Mouse (Mus musculus) intestine, embryonic 16.5 days (tissue): ENCODE results near the gene Psmb11. TPM values are rescaled to one million over a fixed set of nuclear protein-coding genes. Genes with fewer than 3 reads are reported as not detected.

Source experiments
- ATAC-seq: fragments of 200-750 bp; cut with Nextera tagmentation; 2 replicates; pipeline ENCODE4 v1.8.0; 2017; ENCODE audit warnings: moderate TSS enrichment, moderate library complexity
- H3K27ac ChIP-seq: fragments of 300-500 bp; sonication (generic); 2 replicates; pipeline ENCODE4 v1.5.1; 2014; ENCODE audit warnings: mild to moderate bottlenecking, low read length
- H3K27me3 ChIP-seq: fragments of 300-500 bp; sonication (generic); replicated peaks from 2 replicates; pipeline ENCODE4 v1.6.1; 2014; ENCODE audit warnings: low read length, control low read depth, mixed read lengths; ENCODE audit not compliant: control insufficient read depth, insufficient read depth
- H3K36me3 ChIP-seq: fragments of 300-500 bp; sonication (generic); 2 replicates; pipeline ENCODE4 v1.6.1; 2014; ENCODE audit warnings: low read length, control low read depth; ENCODE audit not compliant: control insufficient read depth, insufficient read depth
- H3K4me1 ChIP-seq: fragments of 300-500 bp; sonication (generic); 2 replicates; pipeline ENCODE4 v1.6.1; 2014; ENCODE audit warnings: low read length, control low read depth, mixed read lengths; ENCODE audit not compliant: control insufficient read depth, insufficient read depth
- H3K4me2 ChIP-seq: fragments of 300-500 bp; sonication (generic); 2 replicates; pipeline ENCODE4 v1.6.1; 2014; ENCODE audit warnings: low read depth, low read length, control low read depth
- H3K4me3 ChIP-seq: fragments of 300-500 bp; sonication (generic); 2 replicates; pipeline ENCODE4 v1.5.1; 2014; ENCODE audit warnings: mild to moderate bottlenecking, low read length
- H3K9ac ChIP-seq: fragments of 300-500 bp; sonication (generic); 2 replicates; pipeline ENCODE4 v1.6.1; 2014; ENCODE audit warnings: low read depth, low read length
- H3K9me3 ChIP-seq: fragments of 300-500 bp; sonication (generic); 2 replicates; pipeline ENCODE4 v1.6.1; 2016; ENCODE audit warnings: low read length, control low read depth; ENCODE audit not compliant: control insufficient read depth
- WGBS: fragments of 180-500 bp; shearing (Covaris S2); extraction: QIAGEN DNeasy Blood & Tissue Kit; methylation state at CpG from one replicate; pipeline ENCODE4 v1.1.7; 2014; 5-methylcytosine and 5-hydroxymethylcytosine counted together
- polyA plus RNA-seq: library from polyadenylated mRNA; unstranded; fragments of >200 nt; fragmentation: Nextera tagmentation; extraction: Ambion mirVana; gene quantifications from 2 replicates; pipeline ENCODE4 v1.2.1, GENCODE M21; 2015

Psmb11 gene
- polyA plus RNA-seq, 1 experiment from 2014 or later: not detected

DNA sequence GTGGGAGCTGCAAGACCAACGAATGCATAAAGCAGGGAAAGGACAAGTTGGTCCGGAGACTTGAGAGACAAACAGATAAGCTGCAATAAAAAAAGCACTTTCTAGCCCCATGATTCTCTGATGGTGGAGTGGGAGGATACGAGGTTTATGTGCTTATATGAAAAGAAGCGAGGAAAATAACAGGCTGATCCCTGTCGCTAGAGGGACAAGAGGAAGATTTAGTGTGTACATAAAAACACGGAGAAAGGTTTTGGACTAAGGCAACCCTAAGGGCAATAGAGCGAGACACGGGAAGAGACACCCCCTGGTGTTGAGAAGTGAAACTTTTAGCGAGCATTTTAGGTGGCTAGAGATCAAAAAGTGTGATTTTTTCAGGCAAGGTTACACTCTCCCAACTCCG is 43.2 kb upstream of the Psmb11 start:
- H3K27ac ChIP-seq: peak overlapping the region; percentile 81
- under 1% methylated on average over 10 of the region's 10 CpGs for WGBS
- peak; percentile 15; the same call in 1 of the 2 replicates for ATAC-seq

DNA sequence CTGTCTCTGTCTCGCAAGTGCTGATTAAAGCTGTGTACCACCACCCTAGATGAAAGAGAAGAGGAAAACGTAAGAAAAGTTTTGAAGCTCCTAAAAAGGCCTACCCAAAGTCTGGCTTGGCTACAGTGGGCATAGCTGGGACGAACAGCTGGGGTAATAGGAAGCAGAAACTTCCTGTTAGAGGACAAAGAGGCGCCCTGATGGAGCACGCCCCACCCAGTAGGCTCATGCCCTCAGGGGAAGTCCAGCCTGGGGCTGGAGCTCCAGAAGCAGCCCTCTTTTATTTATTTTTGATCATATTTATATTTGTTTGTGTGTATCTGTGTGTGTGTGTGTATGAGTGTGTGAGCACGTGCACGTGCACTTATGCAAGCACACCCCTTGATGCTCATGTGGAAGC is 41.6 kb upstream of the Psmb11 start:
- no peak overlapping the region for H3K4me3 ChIP-seq
- 76% methylated on average over 7 of the region's 7 CpGs for WGBS
- H3K4me2 ChIP-seq: no peak overlapping the region
- peaks cover 27% of the 10 kb centered on the region for H3K4me1 ChIP-seq
- no peak for ATAC-seq
- H3K27me3 ChIP-seq: no peaks in the 10 kb centered on the region
- H3K9me3 ChIP-seq: no peaks in the 10 kb centered on the region
- H3K36me3 ChIP-seq: no peaks in the 10 kb centered on the region
- H3K27ac ChIP-seq: no peak overlapping the region
- H3K9ac ChIP-seq: no peak overlapping the region

More for the DNA sequence above, 43.2 kb upstream of the Psmb11 start:
- Histone ChIP-seq H3K36me3 (no peaks in the 10 kb centered on the region), H3K9ac (peak overlapping the region; percentile 86), H3K4me1 (peaks cover 38% of the 10 kb centered on the region), H3K27me3 (no peaks in the 10 kb centered on the region), H3K4me3 (peak overlapping the region; percentile 73), H3K4me2 (peak overlapping the region; percentile 88), H3K9me3 (no peaks in the 10 kb centered on the region)

DNA sequence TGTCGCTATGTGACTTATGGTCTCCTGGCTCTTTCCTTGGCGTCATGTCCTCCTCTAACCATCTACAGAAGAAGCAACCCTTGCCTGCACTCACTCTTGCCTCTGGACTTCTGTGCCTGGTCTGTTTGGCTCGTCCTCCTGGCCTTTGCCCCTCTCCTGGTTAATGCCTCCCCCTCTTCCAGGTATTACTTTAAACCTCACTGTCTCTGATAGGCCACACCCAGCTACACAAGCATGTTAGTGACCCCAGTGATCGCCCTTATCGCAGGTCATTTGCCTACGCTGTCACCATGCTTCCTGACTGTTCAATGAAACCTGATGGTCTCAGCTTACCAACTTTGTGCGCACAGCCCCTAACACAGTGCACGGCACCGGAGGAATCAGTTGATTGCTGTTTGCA is 38.7 kb upstream of the Psmb11 start:
- H3K36me3 ChIP-seq: no peaks in the 10 kb centered on the region
- H3K9me3 ChIP-seq: no peaks in the 10 kb centered on the region
- no peak for ATAC-seq
- H3K27ac ChIP-seq: no peak overlapping the region
- no peak overlapping the region for H3K9ac ChIP-seq
- no peak overlapping the region for H3K4me2 ChIP-seq
- H3K27me3 ChIP-seq: no peaks in the 10 kb centered on the region
- H3K4me3 ChIP-seq: no peak overlapping the region
- 80% methylated on average over 9 of the region's 9 CpGs for WGBS
- H3K4me1 ChIP-seq: peaks cover 16% of the 10 kb centered on the region

DNA sequence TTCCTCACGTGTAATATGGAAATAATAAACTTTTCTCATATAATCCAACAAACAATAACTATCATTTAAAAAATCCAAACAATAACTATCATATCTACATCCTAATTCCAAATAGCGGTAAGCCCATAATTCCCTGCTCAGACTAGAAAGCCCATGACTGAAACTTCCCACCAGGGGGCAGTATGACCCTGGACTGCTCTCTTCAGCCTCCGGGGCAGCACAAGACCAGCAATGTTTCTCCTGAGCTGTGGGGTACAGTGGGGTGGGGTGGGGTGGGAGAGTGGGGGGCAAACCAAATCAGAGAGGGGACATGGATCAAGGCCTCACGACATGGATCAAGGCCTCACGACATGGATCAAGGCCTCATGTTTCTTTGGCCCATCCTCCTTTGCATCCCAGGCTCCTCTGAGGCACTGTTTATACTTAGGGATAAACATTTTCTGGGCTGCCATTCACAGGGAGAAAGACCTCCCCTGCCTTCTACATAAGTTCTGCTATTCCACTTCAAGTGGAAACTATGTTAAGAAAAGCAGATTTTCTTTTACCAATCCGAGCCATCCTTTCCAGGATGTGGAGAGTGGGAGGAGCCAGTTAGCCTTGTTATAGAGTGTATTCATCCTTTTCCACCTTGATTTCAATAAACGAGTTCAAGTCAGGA is 37.4 kb upstream of the Psmb11 start:
- 32% methylated on average over 7 of the region's 7 CpGs for WGBS
- Histone ChIP-seq H3K36me3 (no peaks in the 10 kb centered on the region), H3K9me3 (no peaks in the 10 kb centered on the region), H3K4me2 (no peak overlapping the region), H3K9ac (no peak overlapping the region), H3K4me3 (no peak overlapping the region), H3K27ac (peak overlapping the region; percentile 42), H3K4me1 (peaks cover 10% of the 10 kb centered on the region; the same call in 1 of the 2 replicates), H3K27me3 (no peaks in the 10 kb centered on the region)
- ATAC-seq: peak; percentile 54

DNA sequence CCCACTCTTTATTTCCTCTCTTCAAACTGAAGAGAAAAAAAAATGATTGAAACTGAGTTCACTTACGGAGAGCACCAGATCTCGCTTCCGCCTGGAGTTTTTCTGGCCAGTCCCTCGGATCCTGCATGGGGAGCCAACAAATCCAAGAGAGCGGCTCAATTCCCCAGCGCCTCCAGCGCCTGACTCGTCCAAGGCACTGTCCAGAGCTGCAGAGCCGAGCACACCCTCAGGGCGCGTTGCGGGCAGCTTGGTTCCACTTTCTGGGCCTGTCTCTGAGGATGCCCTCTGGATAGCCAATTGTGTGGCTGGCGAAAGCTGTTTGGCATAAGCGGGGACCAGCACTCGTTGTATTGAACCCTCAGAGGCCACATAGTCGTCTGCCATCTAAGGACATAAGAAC is 30.2 kb upstream of the Psmb11 start:
- no peaks in the 10 kb centered on the region for H3K4me1 ChIP-seq
- no peaks in the 10 kb centered on the region for H3K9me3 ChIP-seq
- no peak for ATAC-seq
- H3K4me3 ChIP-seq: no peak overlapping the region
- no peak overlapping the region for H3K4me2 ChIP-seq
- H3K36me3 ChIP-seq: no peaks in the 10 kb centered on the region; the same call in 1 of the 2 replicates
- 96% methylated on average over 16 of the region's 16 CpGs for WGBS
- H3K27me3 ChIP-seq: no peaks in the 10 kb centered on the region
- no peak overlapping the region for H3K9ac ChIP-seq
- no peak overlapping the region for H3K27ac ChIP-seq

DNA sequence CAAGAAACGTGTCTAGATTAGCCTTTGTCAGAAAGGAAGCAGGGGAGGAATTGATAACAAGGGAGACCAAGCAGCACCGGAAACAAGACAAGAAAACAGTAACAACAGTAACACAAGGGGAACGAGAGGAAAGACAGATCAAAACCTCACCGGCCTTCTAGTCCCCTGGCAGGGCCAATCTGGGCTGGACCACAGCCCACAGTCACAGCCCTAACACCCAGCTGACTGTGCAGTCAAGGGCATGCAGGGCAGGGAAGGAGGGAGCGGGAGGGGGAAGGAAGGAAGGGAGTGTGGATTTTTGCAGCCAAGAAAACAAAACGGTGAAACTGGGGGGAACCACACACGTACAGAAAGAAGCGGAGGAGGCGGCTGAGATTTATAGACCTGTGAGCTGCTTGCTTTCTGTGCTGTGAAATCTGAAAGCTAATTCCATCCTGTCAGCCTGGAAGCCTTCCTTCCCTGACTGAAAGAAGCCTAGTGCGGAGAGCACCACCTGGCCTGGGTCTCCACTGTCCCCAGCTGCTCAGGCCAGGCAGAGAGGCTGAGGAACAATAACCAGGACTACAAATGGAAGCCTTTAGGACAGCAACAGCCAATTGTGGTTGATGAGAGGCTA is 28.8 kb upstream of the Psmb11 start:
- no peak overlapping the region for H3K27ac ChIP-seq
- H3K36me3 ChIP-seq: no peaks in the 10 kb centered on the region; the same call in 1 of the 2 replicates
- no peaks in the 10 kb centered on the region for H3K27me3 ChIP-seq
- H3K9ac ChIP-seq: 0 out of 2 replicates have a peak overlapping the region, but pooled peaks have one; percentile 25
- 55% methylated on average over 10 of the region's 10 CpGs for WGBS
- no peaks in the 10 kb centered on the region for H3K4me1 ChIP-seq
- H3K4me2 ChIP-seq: no peak overlapping the region
- 0 out of 2 replicates have a peak, but pooled peaks have one; percentile 21 for ATAC-seq
- H3K4me3 ChIP-seq: no peak overlapping the region
- no peaks in the 10 kb centered on the region for H3K9me3 ChIP-seq

DNA sequence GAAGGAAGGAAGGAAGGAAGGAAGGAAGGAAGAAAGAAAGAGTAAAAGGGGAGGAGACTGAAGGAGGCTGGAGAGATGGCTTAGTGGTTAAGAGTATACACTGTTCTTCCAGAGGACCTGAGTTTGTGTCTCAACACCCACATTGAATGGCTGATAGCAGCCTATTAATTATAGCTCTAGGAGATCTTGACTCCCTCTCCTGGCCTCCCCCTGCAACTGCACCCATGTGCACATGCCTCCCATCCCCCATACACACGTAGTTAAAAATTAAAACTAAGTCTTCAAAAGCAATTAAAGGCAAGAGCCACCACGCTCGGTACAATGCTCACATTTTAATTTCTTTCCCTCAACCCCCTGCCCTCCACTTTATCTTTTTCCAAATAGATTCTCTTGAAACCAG is 27.2 kb upstream of the Psmb11 start:
- Histone ChIP-seq H3K4me3 (no peak overlapping the region), H3K36me3 (no peaks in the 10 kb centered on the region; the same call in 1 of the 2 replicates), H3K27ac (no peak overlapping the region), H3K4me1 (no peaks in the 10 kb centered on the region), H3K4me2 (no peak overlapping the region), H3K9me3 (no peaks in the 10 kb centered on the region), H3K9ac (no peak overlapping the region), H3K27me3 (no peaks in the 10 kb centered on the region)
- ATAC-seq: no peak
- 91% methylated on average over 3 of the region's 3 CpGs for WGBS

DNA sequence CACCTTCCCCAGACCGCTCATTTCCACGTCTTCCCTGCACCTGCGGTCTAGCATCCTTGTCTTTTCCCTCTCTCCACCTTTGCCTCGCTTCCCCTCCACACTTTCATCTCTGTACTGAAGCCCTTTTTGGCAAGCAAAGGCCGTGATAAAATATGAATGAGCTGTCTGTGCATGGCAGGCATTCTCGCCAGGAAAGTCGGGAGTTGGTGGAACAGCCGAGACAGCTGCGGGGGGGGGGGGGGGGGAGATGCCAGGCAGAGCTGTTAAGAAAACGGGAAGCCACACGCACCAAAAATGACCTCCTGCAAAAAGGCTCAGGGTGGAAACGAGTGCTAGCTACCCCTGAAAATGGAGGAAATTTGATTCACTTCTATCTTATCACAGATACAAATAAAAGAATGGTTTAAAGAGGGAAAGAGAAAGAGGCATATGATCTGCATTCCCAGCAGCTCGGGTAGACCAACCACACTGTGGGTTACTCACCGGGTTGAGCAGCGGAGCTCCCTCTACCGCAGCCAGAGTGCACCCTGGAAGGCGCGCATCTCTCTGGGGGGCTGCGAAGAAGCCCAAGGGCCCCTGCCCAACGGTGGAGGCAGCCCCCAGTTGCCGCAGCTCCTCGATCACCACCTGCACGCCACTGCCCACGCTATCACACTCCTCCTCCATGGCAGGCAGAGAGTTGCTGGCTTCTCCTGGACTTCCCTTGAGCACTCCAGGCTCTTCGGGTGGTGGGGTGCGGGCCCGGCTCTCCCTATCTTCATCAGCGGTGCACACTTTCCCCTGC is 26.4 kb upstream of the Psmb11 start:
- H3K27me3 ChIP-seq: no peaks in the 10 kb centered on the region
- no peak overlapping the region for H3K9ac ChIP-seq
- 0 out of 2 replicates have a peak, but pooled peaks have one; percentile 29 for ATAC-seq
- no peaks in the 10 kb centered on the region; the same call in 1 of the 2 replicates for H3K36me3 ChIP-seq
- H3K9me3 ChIP-seq: no peaks in the 10 kb centered on the region
- no peak overlapping the region for H3K4me2 ChIP-seq
- no peak overlapping the region for H3K27ac ChIP-seq
- no peaks in the 10 kb centered on the region for H3K4me1 ChIP-seq
- 72% methylated on average over 27 of the region's 28 CpGs for WGBS
- H3K4me3 ChIP-seq: no peak overlapping the region

DNA sequence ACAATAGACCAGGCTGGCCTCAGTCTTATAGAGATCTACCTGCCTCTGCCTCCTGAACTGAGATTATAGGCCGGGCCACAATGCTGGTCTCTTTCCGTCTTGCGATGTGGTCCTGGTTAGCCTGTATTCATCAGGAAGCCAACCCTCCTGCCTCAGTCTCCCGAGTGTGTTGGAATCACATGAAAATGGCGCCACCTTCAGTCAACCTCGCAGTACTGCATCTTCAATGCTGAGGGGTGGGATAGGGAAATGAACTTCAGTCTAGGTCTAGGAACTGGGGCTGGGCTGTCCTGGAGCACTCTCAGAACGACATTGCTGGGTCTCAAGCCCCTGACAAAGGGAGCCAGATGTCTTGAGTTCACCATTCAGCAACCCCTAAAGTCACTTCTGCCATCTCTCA is 24.1 kb upstream of the Psmb11 start:
- 75% methylated on average over 7 of the region's 7 CpGs for WGBS
- H3K27ac ChIP-seq: no peak overlapping the region
- no peaks in the 10 kb centered on the region for H3K4me1 ChIP-seq
- H3K4me2 ChIP-seq: no peak overlapping the region
- no peak for ATAC-seq
- no peaks in the 10 kb centered on the region; the same call in 1 of the 2 replicates for H3K36me3 ChIP-seq
- no peak overlapping the region for H3K4me3 ChIP-seq
- no peak overlapping the region for H3K9ac ChIP-seq
- H3K9me3 ChIP-seq: no peaks in the 10 kb centered on the region
- H3K27me3 ChIP-seq: no peaks in the 10 kb centered on the region
